Mouse (Mus musculus) neural tube, embryonic 15.5 days (tissue): ENCODE measurements at regions not wholly inside any gene's neighbourhood (a gene's known extent, or its start where the extent isn't known, plus 50 kb on each side); places are given as distances from the start of the nearest gene placed in this dataset.

Source experiments
- ATAC-seq: fragments of 200-750 bp; cut with Nextera tagmentation; 2 replicates; pipeline ENCODE4 v1.8.0; 2017; ENCODE audit warnings: mild to moderate bottlenecking, moderate TSS enrichment, moderate library complexity; ENCODE audit not compliant: low FRiP score
- H3K27ac ChIP-seq: fragments of 300-500 bp; sonication (generic); replicated peaks from 2 replicates; pipeline ENCODE4 v1.5.1; 2015; ENCODE audit warnings: mild to moderate bottlenecking, inconsistent platforms
- H3K27me3 ChIP-seq: fragments of 300-500 bp; sonication (generic); replicated peaks from 2 replicates; pipeline ENCODE4 v1.6.1; 2015; ENCODE audit warnings: inconsistent platforms
- H3K36me3 ChIP-seq: fragments of 300-500 bp; sonication (generic); 2 replicates; pipeline ENCODE4 v1.6.1; 2015; ENCODE audit warnings: inconsistent platforms
- H3K4me1 ChIP-seq: fragments of 300-500 bp; sonication (generic); 2 replicates; pipeline ENCODE4 v1.6.1; 2015; ENCODE audit warnings: inconsistent platforms
- H3K4me2 ChIP-seq: fragments of 300-500 bp; sonication (generic); 2 replicates; pipeline ENCODE4 v1.6.1; 2015; ENCODE audit warnings: inconsistent platforms, mild to moderate bottlenecking, moderate library complexity
- H3K4me3 ChIP-seq: fragments of 300-500 bp; sonication (generic); replicated peaks from 2 replicates; pipeline ENCODE4 v1.5.1; 2015; ENCODE audit warnings: mild to moderate bottlenecking, inconsistent platforms
- H3K9ac ChIP-seq: fragments of 300-500 bp; sonication (generic); replicated peaks from 2 replicates; pipeline ENCODE4 v1.6.1; 2015; ENCODE audit warnings: mild to moderate bottlenecking, inconsistent platforms
- H3K9me3 ChIP-seq: fragments of 300-500 bp; sonication (generic); replicated peaks from 2 replicates; pipeline ENCODE4 v1.6.1; 2016; ENCODE audit warnings: inconsistent platforms
- WGBS: fragments of 180-500 bp; shearing (Covaris S2); methylation state at CpG from one replicate; pipeline ENCODE4 v1.1.7; 2015; ENCODE audit warnings: mixed read lengths; 5-methylcytosine and 5-hydroxymethylcytosine counted together

DNA sequence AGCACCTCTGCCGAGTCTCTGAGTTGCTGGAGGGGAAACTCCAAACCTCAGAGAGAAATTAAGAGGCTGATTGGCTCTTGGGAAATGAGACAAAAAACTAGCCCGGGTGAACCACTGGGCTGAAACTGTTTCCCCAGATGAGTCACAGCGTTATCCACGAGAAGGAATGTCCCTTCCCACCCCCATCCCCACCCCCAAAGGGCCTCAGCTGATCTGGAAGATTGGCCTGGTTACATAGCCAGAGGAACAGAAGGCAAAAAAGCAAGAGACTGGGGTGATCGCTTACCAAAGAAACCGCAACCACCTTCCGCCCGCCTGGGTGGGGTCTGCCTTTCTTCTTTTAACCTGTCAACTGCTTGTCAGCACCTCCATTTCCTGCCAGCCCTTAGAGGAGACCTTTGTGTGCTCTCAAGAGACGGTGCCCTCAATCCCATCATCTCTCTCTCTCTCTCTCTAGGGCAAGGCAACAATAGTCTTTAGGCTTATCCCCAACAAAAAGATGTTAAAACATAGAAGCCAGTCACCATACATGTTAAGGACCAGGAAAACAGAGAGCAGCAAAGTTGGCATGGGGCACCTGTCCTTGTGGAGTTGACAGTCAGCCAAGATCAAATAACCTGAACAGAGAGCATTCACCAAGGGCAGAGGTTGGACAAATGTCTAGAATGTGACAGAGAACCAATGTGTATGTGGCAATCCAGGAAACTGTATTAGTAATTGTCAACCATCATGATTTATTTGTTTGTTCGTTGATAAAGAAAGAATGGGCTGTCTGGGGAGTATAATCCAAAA lies 244.4 kb downstream of the Rplp1 start:
- Histone ChIP-seq H3K27ac (no peak overlapping the region), H3K9ac (no peak overlapping the region), H3K4me3 (no peak overlapping the region), H3K36me3 (no peaks in the 10 kb centered on the region), H3K27me3 (peaks cover 4% of the 10 kb centered on the region; the same call in 1 of the 2 replicates), H3K9me3 (no peaks in the 10 kb centered on the region), H3K4me2 (no peak overlapping the region), H3K4me1 (no peaks in the 10 kb centered on the region)
- ATAC-seq = no peak
- 47% methylated on average over 10 of the region's 10 CpGs for WGBS

GRCm38 (mm10) chr9:61668723-61669122 lies 245.6 kb downstream of the Rplp1 start:
- WGBS = 87% methylated on average over 8 of the region's 8 CpGs
- H3K4me2 ChIP-seq = no peak overlapping the region
- H3K9ac ChIP-seq = no peak overlapping the region
- H3K36me3 ChIP-seq = no peaks in the 10 kb centered on the region
- H3K27ac ChIP-seq = no peak overlapping the region
- peaks cover 4% of the 10 kb centered on the region; the same call in 1 of the 2 replicates for H3K27me3 ChIP-seq
- no peak overlapping the region for H3K4me3 ChIP-seq
- H3K4me1 ChIP-seq = no peaks in the 10 kb centered on the region
- no peaks in the 10 kb centered on the region for H3K9me3 ChIP-seq
- no peak for ATAC-seq

- Histone ChIP-seq H3K9me3 (no peaks in the 10 kb centered on the region), H3K36me3 (no peaks in the 10 kb centered on the region), H3K27me3 (peaks cover 4% of the 10 kb centered on the region; the same call in 1 of the 2 replicates), H3K27ac (no peak overlapping the region), H3K9ac (no peak overlapping the region), H3K4me3 (no peak overlapping the region), H3K4me1 (no peaks in the 10 kb centered on the region), H3K4me2 (no peak overlapping the region)
- WGBS = 83% methylated on average over 1 of the region's 1 CpGs
- ATAC-seq = no peak
Measured at GRCm38 (mm10) chr9:61668157-61668697, 246.1 kb downstream of the Rplp1 start.

DNA sequence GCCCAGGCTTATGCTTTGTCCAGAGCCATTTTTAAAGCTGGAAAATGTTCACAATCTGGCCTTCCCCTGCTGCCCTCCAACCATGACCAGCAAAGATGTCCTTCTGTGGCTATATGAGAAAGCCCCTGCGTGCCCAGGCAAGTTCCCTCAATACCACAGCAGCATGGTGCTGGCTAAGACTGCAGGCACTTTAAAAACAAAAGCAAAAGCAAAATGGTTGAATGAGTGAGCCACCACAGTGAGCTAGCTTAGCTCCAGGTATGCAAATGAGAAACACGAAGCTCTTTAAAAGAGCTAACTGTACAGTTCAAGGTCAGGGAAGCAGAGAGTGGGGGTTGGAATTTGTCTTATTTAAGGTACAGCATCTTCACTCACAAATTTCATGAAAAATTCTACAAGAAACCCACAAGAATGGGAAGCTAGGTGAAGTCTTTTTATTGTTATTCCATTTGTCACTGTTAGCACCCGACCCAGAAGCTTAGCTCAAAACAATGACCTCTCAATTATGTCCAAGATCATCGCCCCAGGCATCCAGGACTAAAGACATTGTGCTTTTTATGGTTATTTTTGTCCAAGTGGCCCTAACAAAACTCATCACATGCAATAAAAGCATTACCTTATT lies 246.8 kb downstream of the Rplp1 start:
- Histone ChIP-seq H3K27ac (no peak overlapping the region), H3K27me3 (peaks cover 4% of the 10 kb centered on the region; the same call in 1 of the 2 replicates), H3K36me3 (no peaks in the 10 kb centered on the region), H3K9ac (no peak overlapping the region), H3K4me3 (no peak overlapping the region), H3K4me1 (no peaks in the 10 kb centered on the region), H3K9me3 (no peaks in the 10 kb centered on the region), H3K4me2 (no peak overlapping the region)
- 56% methylated on average over 4 of the region's 4 CpGs for WGBS
- ATAC-seq = no peak

GRCm38 (mm10) chr9:61666761-61667332 lies 247.5 kb downstream of the Rplp1 start:
- Histone ChIP-seq H3K36me3 (no peaks in the 10 kb centered on the region), H3K4me3 (no peak overlapping the region), H3K9ac (no peak overlapping the region), H3K27me3 (peaks cover 4% of the 10 kb centered on the region), H3K4me2 (no peak overlapping the region), H3K9me3 (no peaks in the 10 kb centered on the region), H3K27ac (no peak overlapping the region), H3K4me1 (no peaks in the 10 kb centered on the region)
- ATAC-seq = no peak
- WGBS = 96% methylated on average over 3 of the region's 3 CpGs

DNA sequence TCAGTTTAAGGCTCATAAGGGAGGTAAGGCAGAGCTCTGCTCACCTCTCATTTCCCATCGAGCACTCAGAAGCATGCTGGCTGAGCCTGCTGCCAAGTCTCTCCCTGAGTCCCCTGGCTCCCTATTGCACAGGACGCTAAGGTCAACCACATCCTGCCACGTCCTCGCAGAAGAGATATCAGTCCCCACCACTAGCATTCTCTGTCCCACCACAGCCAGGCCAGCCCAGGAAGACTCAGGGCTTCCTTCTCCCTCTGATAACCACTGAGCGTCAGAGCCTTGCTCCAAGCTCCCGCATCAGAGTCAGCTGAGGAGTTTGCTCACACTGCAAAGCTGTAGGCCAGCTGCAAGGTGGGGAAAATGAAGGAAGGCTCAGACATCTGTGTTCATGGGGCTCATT lies 248.2 kb downstream of the Rplp1 start:
- H3K4me2 ChIP-seq = no peak overlapping the region
- H3K4me3 ChIP-seq = no peak overlapping the region
- no peak for ATAC-seq
- no peak overlapping the region for H3K27ac ChIP-seq
- H3K4me1 ChIP-seq = no peaks in the 10 kb centered on the region
- no peaks in the 10 kb centered on the region for H3K9me3 ChIP-seq
- peaks cover 4% of the 10 kb centered on the region for H3K27me3 ChIP-seq
- no peak overlapping the region for H3K9ac ChIP-seq
- WGBS = 91% methylated on average over 6 of the region's 6 CpGs
- no peaks in the 10 kb centered on the region for H3K36me3 ChIP-seq

- no peak for ATAC-seq
Measured at GRCm38 (mm10) chr9:61665254-61665653, 249.1 kb downstream of the Rplp1 start.

DNA sequence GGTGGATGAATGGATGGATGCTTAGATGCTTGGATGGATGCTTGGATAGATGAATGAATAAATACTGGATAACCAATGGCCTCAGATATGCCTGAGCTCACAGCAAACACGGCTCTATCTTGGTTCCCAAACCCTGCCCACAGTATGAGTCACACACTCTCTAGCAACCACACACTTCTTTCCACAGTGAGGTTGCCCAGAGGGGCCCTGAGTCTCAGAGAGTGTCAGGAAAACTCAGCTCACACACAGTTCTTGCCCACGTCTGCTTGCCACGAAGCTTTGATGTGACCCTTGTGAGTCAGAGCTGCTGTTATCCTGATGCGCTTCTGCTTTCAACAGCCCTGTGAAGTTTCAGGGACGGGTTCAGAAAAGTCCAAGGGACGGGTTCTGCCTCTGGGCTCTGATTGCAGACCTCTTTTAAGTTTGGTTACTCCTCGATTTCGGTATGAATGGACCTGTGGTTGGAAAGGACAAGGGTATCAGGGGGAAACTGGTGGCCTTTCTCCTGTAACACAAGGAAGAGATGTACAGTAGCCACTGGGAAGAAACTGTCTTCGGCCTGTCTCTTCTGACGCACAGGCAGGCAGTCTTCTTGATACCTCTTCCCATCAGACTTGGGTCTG lies 250.2 kb downstream of the Rplp1 start:
- Histone ChIP-seq H3K9me3 (no peaks in the 10 kb centered on the region), H3K27me3 (peaks cover 4% of the 10 kb centered on the region), H3K4me1 (no peaks in the 10 kb centered on the region), H3K36me3 (no peaks in the 10 kb centered on the region), H3K27ac (no peak overlapping the region), H3K4me2 (no peak overlapping the region), H3K9ac (no peak overlapping the region), H3K4me3 (no peak overlapping the region)
- ATAC-seq = no peak
- 90% methylated on average over 10 of the region's 10 CpGs for WGBS

More at GRCm38 (mm10) chr9:61665254-61665653, 249.1 kb downstream of the Rplp1 start:
- WGBS = 93% methylated on average over 5 of the region's 5 CpGs
- H3K27ac ChIP-seq = no peak overlapping the region
- no peak overlapping the region for H3K9ac ChIP-seq
- H3K4me3 ChIP-seq = no peak overlapping the region
- H3K36me3 ChIP-seq = no peaks in the 10 kb centered on the region
- H3K4me2 ChIP-seq = no peak overlapping the region
- H3K9me3 ChIP-seq = no peaks in the 10 kb centered on the region
- peaks cover 4% of the 10 kb centered on the region for H3K27me3 ChIP-seq
- no peaks in the 10 kb centered on the region for H3K4me1 ChIP-seq

DNA sequence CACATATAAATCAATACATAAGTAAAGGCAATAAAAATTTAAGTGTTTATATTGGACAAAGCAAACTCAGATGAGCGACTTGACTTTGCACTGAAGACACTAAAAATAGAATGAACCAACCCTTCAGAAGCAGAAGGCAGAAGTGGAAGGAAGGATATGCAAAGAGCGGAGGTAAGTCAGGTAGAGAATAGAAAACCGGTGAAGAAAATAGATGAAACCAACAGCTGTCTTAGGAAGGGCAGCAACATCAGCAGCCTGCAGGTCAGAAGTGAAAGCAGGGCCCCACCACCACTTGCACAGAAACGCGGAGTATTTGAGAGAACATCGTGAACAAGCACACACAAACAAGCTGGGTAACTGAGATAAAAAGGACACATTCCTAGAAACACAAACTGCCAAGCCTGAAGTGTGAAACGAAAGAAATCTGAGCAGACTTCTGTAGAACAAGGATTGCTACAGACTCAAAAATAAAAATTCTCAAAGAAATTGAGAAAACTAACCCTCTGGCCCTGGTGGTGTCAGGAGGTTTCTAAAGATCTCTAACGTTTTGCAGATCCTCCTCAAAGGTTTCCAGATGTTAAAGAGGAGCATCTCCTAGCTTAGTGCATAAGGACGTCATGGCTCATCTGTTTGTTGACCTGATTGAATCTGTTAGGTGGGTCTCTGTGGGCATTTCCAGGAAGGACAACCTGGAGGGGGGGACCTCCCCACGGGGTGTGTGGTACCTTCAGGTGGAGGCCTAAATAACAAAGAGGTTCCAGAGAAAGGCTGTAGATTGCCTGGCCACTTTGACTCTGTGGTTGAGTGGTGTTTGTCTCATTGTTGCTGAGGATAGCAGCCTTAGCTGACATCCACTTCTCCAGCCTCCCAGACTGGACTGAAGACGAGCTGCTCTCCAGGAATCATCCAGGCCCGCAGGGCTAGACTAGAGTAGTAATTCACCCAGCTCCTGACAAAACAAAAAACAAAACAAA lies 252.0 kb downstream of the Rplp1 start:
- H3K36me3 ChIP-seq = no peaks in the 10 kb centered on the region
- H3K4me1 ChIP-seq = no peaks in the 10 kb centered on the region
- no peak overlapping the region for H3K4me3 ChIP-seq
- WGBS = 79% methylated on average over 12 of the region's 12 CpGs
- no peak overlapping the region for H3K9ac ChIP-seq
- ATAC-seq = no peak
- H3K9me3 ChIP-seq = no peaks in the 10 kb centered on the region
- H3K27me3 ChIP-seq = peaks cover 8% of the 10 kb centered on the region
- H3K4me2 ChIP-seq = no peak overlapping the region
- H3K27ac ChIP-seq = no peak overlapping the region

GRCm38 (mm10) chr9:61660191-61660590 lies 254.2 kb downstream of the Rplp1 start:
- H3K9ac ChIP-seq = no peak overlapping the region
- ATAC-seq = no peak
- WGBS = 98% methylated on average over 3 of the region's 3 CpGs

More at GRCm38 (mm10) chr9:61660191-61660590, 254.2 kb downstream of the Rplp1 start:
- Histone ChIP-seq H3K4me3 (no peak overlapping the region), H3K9me3 (no peaks in the 10 kb centered on the region), H3K4me1 (peaks cover 4% of the 10 kb centered on the region; the same call in 1 of the 2 replicates), H3K4me2 (no peak overlapping the region), H3K27ac (no peak overlapping the region), H3K27me3 (peaks cover 6% of the 10 kb centered on the region; the same call in 1 of the 2 replicates), H3K36me3 (no peaks in the 10 kb centered on the region)
